Mouse (Mus musculus) heart, postnatal 0 days (tissue): ENCODE measurements around the gene Ass1.

Experiments used
- CTCF ChIP-seq: IDR thresholded peaks from 2 replicates; pipeline ENCODE4 v1.5.1; 2016; ENCODE audit warnings: antibody characterized with exemption, control low read depth, low read depth
- EP300 ChIP-seq: IDR thresholded peaks from 2 replicates; pipeline ENCODE4 v1.6.1; 2016; ENCODE audit warnings: antibody characterized with exemption, low read depth

- no peak for TF ChIP-seq CTCF
- TF ChIP-seq EP300, result no peak
Observed at GRCm38 (mm10) chr2:31502616-31503522, 32.9 kb downstream of the Ass1 start.
